Mouse (Mus musculus) heart, adult 2 months (tissue): Measurements from ENCODE around the gene Esyt1.

ENCODE experiments used
- CTCF ChIP-seq: fragments of 200-600 bp; IDR thresholded peaks from 2 replicates; pipeline ENCODE4 v1.8.1; 2022; ENCODE audit warnings: antibody characterized with exemption, mild to moderate bottlenecking, moderate library complexity
- EP300 ChIP-seq: fragments of 200-500 bp; IDR thresholded peaks from 2 replicates; pipeline ENCODE4 v1.6.1; 2011; ENCODE audit warnings: low read depth, low read length, control low read depth; ENCODE audit not compliant: insufficient read depth
- POLR2A ChIP-seq: fragments of 200-500 bp; IDR thresholded peaks from 2 replicates; pipeline ENCODE4 v1.6.1; 2011; ENCODE audit warnings: mild to moderate bottlenecking, low read depth, low read length, control low read depth; ENCODE audit not compliant: insufficient read depth

DNA sequence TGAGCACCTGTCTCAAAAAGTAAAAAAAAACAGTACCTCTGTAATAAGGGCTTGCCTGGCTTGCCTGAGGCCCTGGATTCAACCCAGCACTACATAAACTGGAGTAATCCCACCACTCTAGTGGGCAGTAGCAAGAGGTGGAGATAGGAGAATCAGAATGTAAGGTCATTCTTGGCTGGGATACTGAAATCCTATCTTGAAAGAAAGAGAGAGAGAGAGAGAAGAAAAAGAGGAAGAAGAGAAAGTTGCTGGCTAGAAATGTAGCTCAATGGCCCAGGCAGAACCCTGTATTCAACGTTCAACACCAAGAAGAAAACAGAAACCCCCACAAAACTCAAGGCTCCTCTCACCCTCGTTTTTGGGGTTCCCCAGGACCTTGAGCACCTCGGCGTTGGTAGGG lies 29.8 kb downstream of the Esyt1 start:
- TF ChIP-seq CTCF (no peak), POLR2A (no peak), EP300 (no peak)
